Mouse (Mus musculus): ENCODE results near the gene Cblc. TPM values are rescaled to one million over a fixed set of nuclear protein-coding genes. Genes with fewer than 3 reads are reported as not detected.

Gene Cblc
- polyA plus RNA-seq, 1 experiment from 2014 or later = 0.75 TPM

DNA sequence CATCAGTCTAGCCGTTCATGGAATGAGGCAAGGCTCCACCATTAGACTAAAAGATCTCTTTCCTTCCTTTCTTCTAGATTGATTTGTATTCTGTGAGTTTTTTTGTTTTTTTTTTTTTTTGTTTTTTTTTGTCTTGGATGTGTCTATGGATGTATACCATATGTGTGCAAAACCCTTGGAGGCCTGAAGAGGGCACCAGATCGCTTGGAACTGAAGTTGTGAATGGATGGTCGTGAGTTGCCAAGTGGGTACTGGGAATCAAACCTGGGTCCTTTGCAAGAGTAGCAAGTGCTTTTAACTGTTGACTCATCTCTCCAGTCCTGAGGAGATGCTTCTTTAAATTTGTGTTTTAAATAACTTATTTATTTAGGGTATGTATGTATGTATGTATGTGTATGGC lies 37.4 kb upstream of the Cblc start:
- H3K9me3 ChIP-seq (ENCODE audit: control insufficient read depth, low read length) = no peaks in the 10 kb centered on the region; the same call in 1 of the 2 replicates
- no peak overlapping the region for H3K27ac ChIP-seq (replicated peaks; ENCODE audit: low read depth, low read length)
- ATAC-seq (ENCODE audit: insufficient number of reproducible peaks, low FRiP score, low TSS enrichment, low read depth) (no peak), DNase-seq (ENCODE audit: low spot score) (no peak)
- H3K36me3 ChIP-seq (ENCODE audit: control insufficient read depth, insufficient read depth, low read length) = no peaks in the 10 kb centered on the region
- no peaks in the 10 kb centered on the region for H3K27me3 ChIP-seq (ENCODE audit: control insufficient read depth, insufficient read depth, low read length)
- 73% methylated on average over 3 of the region's 3 CpGs for WGBS
- no peaks in the 10 kb centered on the region for H3K4me1 ChIP-seq (ENCODE audit: control insufficient read depth, insufficient read depth, low read length)
- H3K4me2 ChIP-seq (ENCODE audit: low read depth, severe bottlenecking) = no peak overlapping the region
- H3K9ac ChIP-seq (ENCODE audit: low read length) = no peak overlapping the region
- no peak overlapping the region for H3K4me3 ChIP-seq (ENCODE audit: low read depth, low read length)

DNA sequence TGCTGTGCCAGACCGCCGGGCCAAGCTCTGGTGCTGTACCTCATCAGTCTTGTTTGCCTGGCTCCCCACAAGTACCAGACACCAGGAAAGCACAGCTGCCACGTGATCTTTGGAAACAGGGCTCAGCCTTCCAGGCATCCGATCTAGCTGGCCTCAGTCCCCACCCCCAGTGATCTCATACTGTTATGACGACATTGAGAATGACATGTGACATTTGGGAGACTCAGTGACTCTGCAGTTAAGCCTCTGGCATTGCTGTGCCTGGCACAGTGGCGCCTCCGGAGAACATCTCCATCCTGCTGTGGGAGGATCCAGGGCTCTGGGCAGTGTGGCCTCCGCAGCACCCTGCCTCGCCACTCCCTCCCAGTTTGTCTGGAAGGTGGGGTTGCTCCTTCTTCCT lies 35.2 kb upstream of the Cblc start:
- WGBS = 56% methylated on average over 9 of the region's 9 CpGs

DNA sequence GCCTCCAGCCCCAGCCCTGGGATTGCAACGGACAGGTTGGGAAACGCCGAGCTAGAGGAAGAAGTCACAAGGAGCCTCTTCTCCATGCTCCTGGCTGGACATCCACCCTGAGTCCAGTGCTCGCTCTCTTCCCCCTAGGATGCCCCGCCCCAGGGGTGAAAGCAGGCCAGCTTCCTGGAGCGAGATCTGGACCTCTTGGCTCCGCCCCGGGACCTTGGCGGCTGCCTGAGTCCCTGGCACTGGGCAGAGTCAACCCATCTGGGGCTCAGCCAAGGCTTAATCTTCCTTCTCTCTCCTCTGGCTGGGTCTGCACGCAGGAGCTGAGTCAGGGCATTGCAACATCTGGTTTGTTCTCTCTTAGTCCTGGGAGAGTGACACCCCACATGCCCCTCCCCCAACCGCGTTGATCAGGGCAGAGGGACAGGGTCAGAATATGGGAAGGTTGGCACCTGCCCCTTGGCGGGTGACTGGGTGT lies 34.1 kb upstream of the Cblc start:
- 37% methylated on average over 13 of the region's 13 CpGs for WGBS

More for the DNA sequence above, 35.2 kb upstream of the Cblc start:
- Histone ChIP-seq H3K27ac (replicated peaks; ENCODE audit: low read depth, low read length) (no peak overlapping the region), H3K4me3 (ENCODE audit: low read depth, low read length) (no peak overlapping the region), H3K9ac (ENCODE audit: low read length) (no peak overlapping the region), H3K4me2 (ENCODE audit: low read depth, severe bottlenecking) (no peak overlapping the region), H3K27me3 (ENCODE audit: control insufficient read depth, insufficient read depth, low read length) (no peaks in the 10 kb centered on the region), H3K4me1 (ENCODE audit: control insufficient read depth, insufficient read depth, low read length) (no peaks in the 10 kb centered on the region), H3K9me3 (ENCODE audit: control insufficient read depth, low read length) (no peaks in the 10 kb centered on the region; the same call in 1 of the 2 replicates), H3K36me3 (ENCODE audit: control insufficient read depth, insufficient read depth, low read length) (no peaks in the 10 kb centered on the region)
- ATAC-seq (ENCODE audit: insufficient number of reproducible peaks, low FRiP score, low TSS enrichment, low read depth) (no peak), DNase-seq (ENCODE audit: low spot score) (no peak)

DNA sequence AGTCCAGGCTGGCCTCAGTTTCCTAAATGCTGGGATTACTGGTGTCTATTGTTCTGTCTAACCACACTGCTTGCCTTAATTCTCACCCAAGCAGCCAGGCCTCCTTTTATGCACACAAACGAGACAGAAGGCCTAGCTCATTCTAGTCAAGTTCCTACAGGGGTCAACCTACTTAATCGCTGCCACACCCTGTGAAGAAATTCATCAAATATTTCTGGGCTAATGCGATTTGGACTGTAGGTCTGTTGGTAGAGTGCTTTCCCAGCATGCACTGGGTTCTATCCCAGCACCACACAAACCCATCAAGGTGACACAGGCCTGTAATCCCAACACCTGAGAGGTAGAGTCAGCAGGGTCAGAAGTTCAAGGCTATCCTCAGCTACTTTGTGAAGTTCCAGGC lies 33.1 kb upstream of the Cblc start:
- 83% methylated on average over 3 of the region's 3 CpGs for WGBS
- no peak overlapping the region for H3K27ac ChIP-seq (replicated peaks; ENCODE audit: low read depth, low read length)

More for the DNA sequence above, 34.1 kb upstream of the Cblc start:
- Histone ChIP-seq H3K27ac (replicated peaks; ENCODE audit: low read depth, low read length) (no peak overlapping the region), H3K36me3 (ENCODE audit: control insufficient read depth, insufficient read depth, low read length) (no peaks in the 10 kb centered on the region), H3K4me1 (ENCODE audit: control insufficient read depth, insufficient read depth, low read length) (no peaks in the 10 kb centered on the region), H3K27me3 (ENCODE audit: control insufficient read depth, insufficient read depth, low read length) (no peaks in the 10 kb centered on the region), H3K9me3 (ENCODE audit: control insufficient read depth, low read length) (no peaks in the 10 kb centered on the region; the same call in 1 of the 2 replicates), H3K4me2 (ENCODE audit: low read depth, severe bottlenecking) (no peak overlapping the region), H3K9ac (ENCODE audit: low read length) (no peak overlapping the region), H3K4me3 (ENCODE audit: low read depth, low read length) (no peak overlapping the region)
- DNase-seq (ENCODE audit: low spot score) (no peak), ATAC-seq (ENCODE audit: insufficient number of reproducible peaks, low FRiP score, low TSS enrichment, low read depth) (no peak)

DNA sequence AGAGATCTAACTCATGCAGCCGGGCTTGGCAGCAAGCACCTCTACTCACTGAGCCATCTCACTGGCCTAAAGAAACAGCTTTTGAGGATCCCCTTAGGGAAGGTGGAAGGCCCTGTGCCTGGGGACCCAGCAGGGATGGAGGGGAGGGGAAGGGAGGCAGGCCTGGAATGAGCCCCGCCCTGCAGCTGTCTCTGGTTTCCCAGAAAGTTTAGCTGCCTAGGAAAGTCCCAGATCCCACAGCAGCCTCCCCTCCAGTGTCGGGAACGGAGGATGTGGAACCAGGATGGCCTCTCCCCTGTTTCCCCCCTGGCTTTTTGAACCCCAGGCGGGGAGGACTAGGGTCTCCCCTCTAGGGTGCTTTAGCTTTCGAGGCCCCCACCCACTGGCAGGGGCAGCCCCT lies 30.1 kb upstream of the Cblc start:
- Histone ChIP-seq H3K4me1 (ENCODE audit: control insufficient read depth, insufficient read depth, low read length) (peaks cover 13% of the 10 kb centered on the region; the same call in 1 of the 2 replicates), H3K4me2 (ENCODE audit: low read depth, severe bottlenecking) (no peak overlapping the region), H3K9me3 (ENCODE audit: control insufficient read depth, low read length) (no peaks in the 10 kb centered on the region; the same call in 1 of the 2 replicates), H3K9ac (ENCODE audit: low read length) (no peak overlapping the region), H3K36me3 (ENCODE audit: control insufficient read depth, insufficient read depth, low read length) (no peaks in the 10 kb centered on the region), H3K27ac (replicated peaks; ENCODE audit: low read depth, low read length) (no peak overlapping the region), H3K4me3 (ENCODE audit: low read depth, low read length) (no peak overlapping the region), H3K27me3 (ENCODE audit: control insufficient read depth, insufficient read depth, low read length) (peaks cover 15% of the 10 kb centered on the region)
- no peak for DNase-seq (ENCODE audit: low spot score)
- no peak for ATAC-seq (ENCODE audit: insufficient number of reproducible peaks, low FRiP score, low TSS enrichment, low read depth)
- 41% methylated on average over 6 of the region's 6 CpGs for WGBS

More for the DNA sequence above, 33.1 kb upstream of the Cblc start:
- DNase-seq (ENCODE audit: low spot score) (no peak), ATAC-seq (ENCODE audit: insufficient number of reproducible peaks, low FRiP score, low TSS enrichment, low read depth) (no peak)
- no peaks in the 10 kb centered on the region; the same call in 1 of the 2 replicates for H3K9me3 ChIP-seq (ENCODE audit: control insufficient read depth, low read length)
- no peak overlapping the region for H3K4me3 ChIP-seq (ENCODE audit: low read depth, low read length)
- H3K27me3 ChIP-seq (ENCODE audit: control insufficient read depth, insufficient read depth, low read length) = no peaks in the 10 kb centered on the region
- H3K4me2 ChIP-seq (ENCODE audit: low read depth, severe bottlenecking) = no peak overlapping the region
- H3K36me3 ChIP-seq (ENCODE audit: control insufficient read depth, insufficient read depth, low read length) = no peaks in the 10 kb centered on the region
- H3K9ac ChIP-seq (ENCODE audit: low read length) = no peak overlapping the region
- H3K4me1 ChIP-seq (ENCODE audit: control insufficient read depth, insufficient read depth, low read length) = no peaks in the 10 kb centered on the region

DNA sequence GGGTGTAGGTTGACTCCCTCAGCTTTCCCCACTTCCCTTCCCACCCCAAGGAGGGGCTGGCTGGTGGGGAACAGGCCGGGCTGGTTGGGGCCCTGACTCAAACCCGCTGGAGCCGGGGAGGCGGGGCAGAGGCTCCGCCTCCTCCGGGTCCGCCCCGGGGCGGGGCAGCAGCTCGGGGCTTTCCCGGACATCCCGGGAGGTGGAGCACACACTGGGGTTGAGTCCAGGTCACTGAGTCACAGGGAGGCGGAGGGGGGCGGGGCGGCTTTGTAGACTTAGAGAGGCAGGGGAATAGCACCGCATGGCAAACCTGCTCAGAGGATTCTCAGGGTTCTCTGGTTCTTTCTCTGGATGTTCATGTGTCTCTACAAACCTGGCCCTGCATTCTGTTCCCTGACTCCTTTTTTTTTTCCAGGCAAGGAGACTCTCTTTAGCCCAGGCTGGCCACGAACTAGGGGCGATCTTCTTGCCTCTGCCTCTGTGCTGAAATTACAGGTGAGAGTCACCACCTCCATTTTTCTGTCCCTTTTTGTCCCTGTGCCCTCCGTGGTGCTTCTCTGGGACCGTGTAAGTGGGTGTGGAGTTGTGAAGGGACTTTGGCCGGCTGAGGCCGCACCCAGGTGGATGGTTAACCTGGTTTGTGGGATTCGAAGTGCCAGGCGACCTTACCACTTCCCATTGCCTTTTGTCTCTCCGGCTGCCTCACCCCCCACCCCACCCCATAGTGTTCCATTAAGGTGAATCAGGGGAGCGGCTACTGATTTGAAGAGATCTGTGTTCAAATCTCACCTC lies 27.8 kb upstream of the Cblc start:
- Histone ChIP-seq H3K9me3 (ENCODE audit: control insufficient read depth, low read length) (no peaks in the 10 kb centered on the region; the same call in 1 of the 2 replicates), H3K4me3 (ENCODE audit: low read depth, low read length) (no peak overlapping the region), H3K27me3 (ENCODE audit: control insufficient read depth, insufficient read depth, low read length) (peaks cover 25% of the 10 kb centered on the region), H3K36me3 (ENCODE audit: control insufficient read depth, insufficient read depth, low read length) (no peaks in the 10 kb centered on the region), H3K9ac (ENCODE audit: low read length) (peak overlapping the region; percentile 5; the same call in 1 of the 2 replicates), H3K4me2 (ENCODE audit: low read depth, severe bottlenecking) (peak overlapping the region; percentile 20; the same call in 1 of the 2 replicates), H3K4me1 (ENCODE audit: control insufficient read depth, insufficient read depth, low read length) (peaks cover 13% of the 10 kb centered on the region; the same call in 1 of the 2 replicates), H3K27ac (replicated peaks; ENCODE audit: low read depth, low read length) (no peak overlapping the region)
- whole genome bisulfite sequencing = 22% methylated on average over 26 of the region's 26 CpGs
- peak; percentile 84; the same call in 1 of the 2 replicates for ATAC-seq (ENCODE audit: insufficient number of reproducible peaks, low FRiP score, low TSS enrichment, low read depth)
- DNase-seq (ENCODE audit: low spot score) = peak; percentile 77

DNA sequence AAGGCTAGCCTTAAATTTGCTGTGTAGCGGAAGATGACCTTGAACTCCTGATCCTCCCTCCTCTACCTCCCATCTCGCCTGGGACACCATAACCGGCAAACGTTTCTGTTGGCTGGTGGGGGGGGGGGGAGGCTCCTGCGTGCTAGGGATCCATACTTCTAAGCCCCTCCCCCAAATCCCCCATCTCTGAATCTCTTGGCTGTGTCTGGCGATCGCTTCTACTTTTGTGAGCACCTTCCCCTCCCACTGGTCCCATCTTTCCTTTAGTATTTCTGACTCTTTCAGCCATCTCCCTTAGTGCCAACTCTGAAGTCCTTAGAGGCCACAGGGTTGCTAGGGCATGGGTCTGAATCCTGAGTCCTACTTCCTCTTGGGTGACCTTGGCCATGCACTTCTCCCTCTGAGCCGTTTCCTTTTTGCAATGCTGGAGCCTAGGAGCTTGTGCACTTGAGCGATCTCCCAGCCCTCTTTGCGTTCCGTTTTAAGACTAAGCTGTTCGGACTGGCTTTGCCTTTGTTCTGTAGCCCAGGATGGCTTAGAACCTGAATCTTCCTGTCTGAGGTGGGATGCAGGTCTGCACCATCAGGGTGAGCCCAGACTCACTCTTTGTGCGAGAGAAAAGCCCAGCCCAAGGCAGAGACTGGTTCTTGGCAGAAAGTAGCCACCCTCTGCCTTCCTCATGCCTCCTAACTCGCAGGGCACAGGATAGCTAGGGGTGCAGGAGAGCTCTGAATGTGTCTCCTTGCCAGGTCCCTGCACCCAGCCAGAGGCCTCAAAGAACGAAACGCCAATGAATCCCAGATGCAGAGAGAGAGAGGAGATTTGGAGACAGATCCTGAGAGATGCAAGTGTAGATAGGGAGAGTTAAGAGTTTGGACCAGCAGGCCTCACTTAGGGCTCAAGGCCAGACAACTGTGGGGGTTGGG lies 26.9 kb upstream of the Cblc start:
- peak overlapping the region; percentile 5; the same call in 1 of the 2 replicates for H3K9ac ChIP-seq (ENCODE audit: low read length)
- 22% methylated on average over 16 of the region's 16 CpGs for WGBS
- no peaks in the 10 kb centered on the region for H3K36me3 ChIP-seq (ENCODE audit: control insufficient read depth, insufficient read depth, low read length)
- H3K9me3 ChIP-seq (ENCODE audit: control insufficient read depth, low read length) = no peaks in the 10 kb centered on the region; the same call in 1 of the 2 replicates
- H3K27me3 ChIP-seq (ENCODE audit: control insufficient read depth, insufficient read depth, low read length) = peaks cover 25% of the 10 kb centered on the region
- peak overlapping the region; percentile 20; the same call in 1 of the 2 replicates for H3K4me2 ChIP-seq (ENCODE audit: low read depth, severe bottlenecking)
- 0 out of 2 replicates have a peak overlapping the region, but pooled peaks have one; percentile 5 for H3K27ac ChIP-seq (replicated peaks; ENCODE audit: low read depth, low read length)
- peaks cover 13% of the 10 kb centered on the region; the same call in 1 of the 2 replicates for H3K4me1 ChIP-seq (ENCODE audit: control insufficient read depth, insufficient read depth, low read length)
- no peak for ATAC-seq (ENCODE audit: insufficient number of reproducible peaks, low FRiP score, low TSS enrichment, low read depth)
- no peak overlapping the region for H3K4me3 ChIP-seq (ENCODE audit: low read depth, low read length)
- peak; percentile 41 for DNase-seq (ENCODE audit: low spot score)

DNA sequence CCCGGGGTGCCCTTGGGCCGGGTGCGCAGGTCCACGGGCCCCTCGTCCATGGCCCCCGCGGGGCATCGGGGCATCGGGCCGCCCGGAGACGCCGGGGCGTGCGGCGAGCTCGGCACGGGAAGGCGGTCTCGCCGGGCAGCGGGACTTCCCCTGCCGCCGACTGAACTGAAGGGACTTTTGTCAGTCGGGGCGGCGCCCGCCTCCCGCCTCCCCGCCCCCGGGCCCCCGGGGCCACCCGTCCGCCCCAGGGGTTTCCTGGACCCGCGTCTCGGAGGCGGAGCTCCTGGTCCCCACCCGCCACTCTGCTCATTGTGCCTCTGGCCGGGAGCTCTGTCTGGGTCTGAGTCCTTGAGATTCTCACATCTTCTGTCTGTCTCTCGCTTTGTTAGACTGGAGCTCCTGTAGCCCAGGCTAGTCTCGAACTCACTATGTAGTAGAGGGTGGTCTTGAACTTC lies 26.0 kb upstream of the Cblc start, which contains the start of gene Bcl3:
Gene Bcl3 (minus strand): TSS at position 167 of the 455 bp plus-strand sequence.
- Histone ChIP-seq H3K4me1 (ENCODE audit: control insufficient read depth, insufficient read depth, low read length) (peaks cover 13% of the 10 kb centered on the region), H3K27ac (replicated peaks; ENCODE audit: low read depth, low read length) (no peak within 1 kb of the TSS), H3K9me3 (ENCODE audit: control insufficient read depth, low read length) (no peaks in the 10 kb centered on the region; the same call in 1 of the 2 replicates), H3K36me3 (ENCODE audit: control insufficient read depth, insufficient read depth, low read length) (no peaks in the 10 kb centered on the region), H3K4me3 (ENCODE audit: low read depth, low read length) (peak within 1 kb of the TSS; percentile 26), H3K27me3 (ENCODE audit: control insufficient read depth, insufficient read depth, low read length) (peaks cover 25% of the 10 kb centered on the region), H3K4me2 (ENCODE audit: low read depth, severe bottlenecking) (peak within 1 kb of the TSS; percentile 53), H3K9ac (ENCODE audit: low read length) (peak within 1 kb of the TSS; percentile 48)
- DNase-seq (ENCODE audit: low spot score) = no peak
- WGBS = 1% methylated on average over 24 of the region's 42 CpGs
- ATAC-seq (ENCODE audit: insufficient number of reproducible peaks, low FRiP score, low TSS enrichment, low read depth) = no peak

All from limb, embryonic 11.5 days (tissue).